Mouse (Mus musculus): ENCODE measurements around the gene Slx4. TPM values are rescaled to one million over a fixed set of nuclear protein-coding genes. Genes with fewer than 3 reads are reported as not detected.
"Not testable (repeated sequence)": the region's sequence is repeated elsewhere in the genome, so short reads cannot be mapped to it uniquely, and the experiment has no call there.

Gene Slx4
- polyA plus RNA-seq, 1 experiment from 2014 or later = 18.6 TPM

- H3K9me3 ChIP-seq = no peaks in the 10 kb centered on the region
- no peaks in the 10 kb centered on the region for H3K27me3 ChIP-seq
- no peak overlapping the region for H3K4me2 ChIP-seq (replicated peaks)
- no peak overlapping the region for H3K4me3 ChIP-seq
- peaks cover 100% of the 10 kb centered on the region for H3K36me3 ChIP-seq
- no peaks in the 10 kb centered on the region for H3K4me1 ChIP-seq
- H3K27ac ChIP-seq = no peak overlapping the region
- 80% methylated on average over 7 of the region's 7 CpGs for WGBS
- ATAC-seq (ENCODE audit: low FRiP score, low read depth) = no peak
- no peak overlapping the region for H3K9ac ChIP-seq
Observed at GRCm38 (mm10) chr16:3983146-3983700, 20.3 kb downstream of the Slx4 start.

GRCm38 (mm10) chr16:3982173-3982572 is 21.4 kb downstream of the Slx4 start:
- no peaks in the 10 kb centered on the region for H3K27me3 ChIP-seq
- peaks cover 100% of the 10 kb centered on the region for H3K36me3 ChIP-seq
- H3K9me3 ChIP-seq = no peaks in the 10 kb centered on the region
- H3K27ac ChIP-seq = no peak overlapping the region
- no peak for ATAC-seq (ENCODE audit: low FRiP score, low read depth)
- no peaks in the 10 kb centered on the region for H3K4me1 ChIP-seq
- no peak overlapping the region for H3K4me3 ChIP-seq
- no peak overlapping the region for H3K9ac ChIP-seq
- WGBS = 92% methylated on average over 4 of the region's 4 CpGs
- no peak overlapping the region for H3K4me2 ChIP-seq (replicated peaks)

DNA sequence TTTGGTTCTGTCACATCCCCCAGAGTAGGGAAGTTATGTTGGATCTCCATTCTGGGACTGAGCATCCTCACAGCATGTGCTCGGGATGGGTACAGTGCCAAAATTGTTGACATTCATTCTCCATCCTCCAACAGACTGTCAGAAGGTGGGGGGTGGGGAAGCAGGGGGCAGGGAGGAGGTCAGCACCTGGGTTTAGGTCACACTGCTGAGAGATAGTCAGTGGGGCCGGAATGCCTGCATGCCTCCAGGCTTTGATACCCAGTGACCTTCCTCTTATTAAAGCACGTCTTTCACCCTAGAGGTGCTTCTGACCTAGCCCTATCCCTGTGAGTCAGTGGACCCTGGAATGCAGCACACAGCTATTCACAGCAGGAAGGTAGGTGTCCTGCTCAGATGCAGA is 26.9 kb downstream of the Slx4 start:
- H3K4me1 ChIP-seq = no peaks in the 10 kb centered on the region
- H3K36me3 ChIP-seq = peaks cover 46% of the 10 kb centered on the region
- WGBS = 44% methylated on average over 3 of the region's 3 CpGs
- no peaks in the 10 kb centered on the region for H3K9me3 ChIP-seq
- no peak overlapping the region for H3K4me2 ChIP-seq (replicated peaks)
- no peak for ATAC-seq (ENCODE audit: low FRiP score, low read depth)
- H3K4me3 ChIP-seq = no peak overlapping the region
- H3K27ac ChIP-seq = no peak overlapping the region
- no peak overlapping the region for H3K9ac ChIP-seq
- no peaks in the 10 kb centered on the region for H3K27me3 ChIP-seq

- H3K9me3 ChIP-seq = no peaks in the 10 kb centered on the region
- no peak within 1 kb of the TSS for H3K4me3 ChIP-seq
- no peak within 1 kb of the TSS for H3K9ac ChIP-seq
- H3K4me2 ChIP-seq (replicated peaks) = no peak within 1 kb of the TSS
- H3K4me1 ChIP-seq = no peaks in the 10 kb centered on the region
- 69% methylated on average over 4 of the region's 4 CpGs for WGBS
- H3K36me3 ChIP-seq = peaks cover 41% of the 10 kb centered on the region
- ATAC-seq (ENCODE audit: low FRiP score, low read depth) = 0 out of 2 replicates have a peak, but pooled peaks have one; percentile 32
- H3K27me3 ChIP-seq = no peaks in the 10 kb centered on the region
- H3K27ac ChIP-seq = no peak within 1 kb of the TSS
Observed at GRCm38 (mm10) chr16:3976251-3976671, 27.3 kb downstream of the Slx4 start, which contains the start of gene Nlrc3. Nlrc3 (minus strand) TSS chr16:3976632.

GRCm38 (mm10) chr16:3975658-3976057 is 27.9 kb downstream of the Slx4 start:
- WGBS = 85% methylated on average over 7 of the region's 7 CpGs
- no peak overlapping the region for H3K9ac ChIP-seq
- ATAC-seq (ENCODE audit: low FRiP score, low read depth) = no peak

DNA sequence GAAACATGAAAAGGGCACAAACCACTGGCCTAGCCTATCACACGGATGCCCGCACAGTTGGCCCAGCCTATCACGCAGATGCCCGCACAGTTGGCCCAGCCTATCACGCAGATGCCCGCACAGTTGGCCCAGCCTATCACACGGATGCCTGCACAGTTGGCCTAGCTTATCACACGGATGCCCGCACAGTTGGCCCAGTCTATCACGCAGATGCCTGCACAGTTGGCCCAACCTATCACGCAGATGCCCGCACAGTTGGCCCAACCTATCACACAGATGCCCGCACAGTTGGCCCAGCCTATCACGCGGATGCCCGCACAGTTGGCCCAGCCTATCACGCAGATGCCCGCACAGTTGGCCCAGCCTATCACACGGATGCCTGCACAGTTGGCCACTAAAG is 29.1 kb downstream of the Slx4 start:
- H3K9ac ChIP-seq; H3K4me3 ChIP-seq; H3K9me3 ChIP-seq; H3K27ac ChIP-seq; ATAC-seq (ENCODE audit: low FRiP score, low read depth); H3K27me3 ChIP-seq; H3K4me2 ChIP-seq (replicated peaks); H3K4me1 ChIP-seq: not testable (repeated sequence)
- H3K36me3 ChIP-seq = peaks cover 23% of the 10 kb centered on the region
- 91% methylated on average over 19 of the region's 19 CpGs for WGBS

More at GRCm38 (mm10) chr16:3975658-3976057, 27.9 kb downstream of the Slx4 start:
- Histone ChIP-seq H3K36me3 (peaks cover 35% of the 10 kb centered on the region), H3K4me3 (no peak overlapping the region), H3K4me1 (no peaks in the 10 kb centered on the region), H3K9me3 (no peaks in the 10 kb centered on the region), H3K27me3 (no peaks in the 10 kb centered on the region), H3K27ac (no peak overlapping the region), H3K4me2 (replicated peaks) (no peak overlapping the region)

- no peaks in the 10 kb centered on the region for H3K36me3 ChIP-seq
- no peak overlapping the region for H3K27ac ChIP-seq
- WGBS = 79% methylated on average over 3 of the region's 3 CpGs
- H3K27me3 ChIP-seq = no peaks in the 10 kb centered on the region
- no peak overlapping the region for H3K4me2 ChIP-seq (replicated peaks)
- H3K9me3 ChIP-seq = no peaks in the 10 kb centered on the region
- H3K9ac ChIP-seq = no peak overlapping the region
- H3K4me1 ChIP-seq = no peaks in the 10 kb centered on the region
- H3K4me3 ChIP-seq = no peak overlapping the region
- ATAC-seq (ENCODE audit: low FRiP score, low read depth) = no peak
Observed at GRCm38 (mm10) chr16:3965534-3965933, 38.0 kb downstream of the Slx4 start.

DNA sequence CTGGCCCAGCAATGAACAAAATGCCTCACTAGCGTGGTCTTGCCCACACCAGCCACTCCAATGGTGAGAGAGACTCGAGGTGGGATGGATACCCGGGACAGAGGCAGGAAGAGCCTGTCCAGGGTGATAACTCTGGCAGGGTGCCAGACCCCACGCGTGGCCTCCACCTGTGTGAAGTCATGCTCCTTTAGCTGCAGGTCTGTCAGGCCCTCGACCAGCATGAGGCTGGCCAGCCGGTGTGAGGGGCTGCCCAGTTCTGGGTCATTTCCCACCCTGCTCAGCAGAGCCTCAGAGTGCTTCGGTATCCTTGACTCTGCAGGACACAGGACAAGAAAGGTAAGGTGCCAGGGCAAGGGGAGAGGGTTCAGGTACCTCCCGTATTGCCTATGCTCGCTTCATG is 38.6 kb downstream of the Slx4 start:
- H3K4me2 ChIP-seq (replicated peaks) = no peak overlapping the region
- H3K27ac ChIP-seq = no peak overlapping the region
- no peak for ATAC-seq (ENCODE audit: low FRiP score, low read depth)
- H3K36me3 ChIP-seq = no peaks in the 10 kb centered on the region
- H3K27me3 ChIP-seq = no peaks in the 10 kb centered on the region
- H3K4me3 ChIP-seq = no peak overlapping the region
- no peaks in the 10 kb centered on the region for H3K4me1 ChIP-seq
- no peaks in the 10 kb centered on the region for H3K9me3 ChIP-seq
- WGBS = 77% methylated on average over 10 of the region's 10 CpGs
- H3K9ac ChIP-seq = no peak overlapping the region

DNA sequence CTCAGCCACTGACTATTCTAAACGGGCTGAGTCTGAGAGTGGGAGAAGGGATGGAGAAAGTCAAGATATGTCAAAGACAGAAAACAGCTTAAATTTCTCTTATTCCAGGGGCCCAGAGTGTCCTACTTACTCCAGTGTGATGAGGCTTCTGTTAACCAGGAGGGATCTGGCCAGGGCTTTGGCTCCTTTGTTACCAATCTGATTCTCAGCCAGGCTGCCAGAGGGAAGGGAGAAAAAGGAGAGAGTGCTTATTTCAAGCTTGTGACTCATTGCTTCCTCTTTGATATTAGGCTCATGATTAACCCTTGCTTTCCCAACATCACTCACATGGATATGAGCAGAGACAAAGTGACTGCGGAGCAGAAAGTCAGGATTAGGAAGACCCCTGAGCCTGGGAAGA is 44.3 kb downstream of the Slx4 start:
- WGBS = 64% methylated on average over 2 of the region's 2 CpGs
- Histone ChIP-seq H3K4me3 (no peak overlapping the region), H3K27ac (no peak overlapping the region), H3K27me3 (no peaks in the 10 kb centered on the region), H3K4me2 (replicated peaks) (no peak overlapping the region), H3K36me3 (no peaks in the 10 kb centered on the region), H3K4me1 (peaks cover 4% of the 10 kb centered on the region; the same call in 1 of the 2 replicates), H3K9me3 (no peaks in the 10 kb centered on the region), H3K9ac (no peak overlapping the region)
- ATAC-seq (ENCODE audit: low FRiP score, low read depth) = no peak

GRCm38 (mm10) chr16:3956369-3956768 is 47.2 kb downstream of the Slx4 start:
- H3K4me3 ChIP-seq = no peak overlapping the region
- peaks cover 4% of the 10 kb centered on the region; the same call in 1 of the 2 replicates for H3K4me1 ChIP-seq
- H3K27me3 ChIP-seq = no peaks in the 10 kb centered on the region
- H3K4me2 ChIP-seq (replicated peaks) = no peak overlapping the region
- whole genome bisulfite sequencing = 85% methylated on average over 6 of the region's 6 CpGs
- H3K9ac ChIP-seq = no peak overlapping the region
- no peaks in the 10 kb centered on the region for H3K9me3 ChIP-seq
- H3K36me3 ChIP-seq = no peaks in the 10 kb centered on the region
- no peak for ATAC-seq (ENCODE audit: low FRiP score, low read depth)
- no peak overlapping the region for H3K27ac ChIP-seq

- Histone ChIP-seq H3K27ac (no peak overlapping the region), H3K4me3 (no peak overlapping the region), H3K36me3 (no peaks in the 10 kb centered on the region), H3K27me3 (no peaks in the 10 kb centered on the region), H3K4me1 (no peaks in the 10 kb centered on the region), H3K9me3 (no peaks in the 10 kb centered on the region), H3K4me2 (replicated peaks) (no peak overlapping the region), H3K9ac (no peak overlapping the region)
- ATAC-seq (ENCODE audit: low FRiP score, low read depth) = no peak
- WGBS = 87% methylated on average over 1 of the region's 1 CpGs
Observed at GRCm38 (mm10) chr16:3951141-3951540, 52.4 kb downstream of the Slx4 start.

- no peaks in the 10 kb centered on the region for H3K9me3 ChIP-seq
- no peak overlapping the region for H3K4me3 ChIP-seq
- WGBS = 91% methylated on average over 4 of the region's 4 CpGs
- no peak overlapping the region for H3K9ac ChIP-seq
- H3K27me3 ChIP-seq = no peaks in the 10 kb centered on the region
- no peak overlapping the region for H3K4me2 ChIP-seq (replicated peaks)
- no peak overlapping the region for H3K27ac ChIP-seq
- no peaks in the 10 kb centered on the region for H3K4me1 ChIP-seq
- H3K36me3 ChIP-seq = peaks cover 87% of the 10 kb centered on the region
- ATAC-seq (ENCODE audit: low FRiP score, low read depth) = no peak
Observed at GRCm38 (mm10) chr16:3934701-3935100, 68.9 kb downstream of the Slx4 start.

DNA sequence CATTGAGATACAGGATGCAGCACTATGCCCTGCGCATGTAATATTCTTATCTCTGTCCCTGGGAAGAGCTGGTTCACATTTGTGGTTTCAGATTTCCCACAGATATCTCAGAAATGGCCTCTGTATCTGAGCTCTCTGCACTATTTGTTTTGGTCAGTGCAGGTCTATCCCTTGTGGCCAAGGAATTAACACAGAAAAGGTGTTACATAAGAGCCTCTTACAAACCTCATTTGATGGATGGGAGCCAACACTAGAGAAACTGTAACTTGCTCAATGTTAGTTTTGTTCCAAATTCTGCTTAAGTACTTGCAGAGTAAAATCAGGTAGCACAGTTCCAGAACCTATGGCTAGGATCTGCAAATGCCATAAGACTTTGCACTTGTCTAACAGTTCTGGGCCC is 69.5 kb downstream of the Slx4 start:
- no peaks in the 10 kb centered on the region for H3K4me1 ChIP-seq
- peaks cover 89% of the 10 kb centered on the region for H3K36me3 ChIP-seq
- no peaks in the 10 kb centered on the region for H3K27me3 ChIP-seq
- H3K9ac ChIP-seq = no peak overlapping the region
- H3K4me3 ChIP-seq = no peak overlapping the region
- no peak for ATAC-seq (ENCODE audit: low FRiP score, low read depth)
- H3K9me3 ChIP-seq = no peaks in the 10 kb centered on the region
- no peak overlapping the region for H3K27ac ChIP-seq
- WGBS = 98% methylated on average over 1 of the region's 1 CpGs
- no peak overlapping the region for H3K4me2 ChIP-seq (replicated peaks)
